Mouse (Mus musculus) MEL (cell line): ENCODE measurements around the gene Mark1. TPM values are rescaled to one million over a fixed set of nuclear protein-coding genes. Genes with fewer than 3 reads are reported as not detected.

ENCODE experiments used
- DNase-seq: peaks from one replicate; pipeline ENCODE4 v3.0.0; 2011; ENCODE audit warnings: low read depth, low spot score
- H3K27ac ChIP-seq: 2 replicates; pipeline ENCODE4 v1.5.1; 2012; ENCODE audit warnings: low read depth, mild to moderate bottlenecking, control low read depth, low read length, moderate library complexity; ENCODE audit not compliant: control insufficient read depth
- H3K27me3 ChIP-seq, 2 experiments: fragments of 150-350 bp in 1 of 2; sonication (generic) in 1 of 2; 2 replicates each; pipeline ENCODE4 v1.6.1; 2012; ENCODE audit warnings: low read length in 2 of 2, mild to moderate bottlenecking in 2 of 2, improper control_type of control experiment in 1 of 2, moderate library complexity in 1 of 2; ENCODE audit not compliant: insufficient read depth in 2 of 2, control insufficient read depth in 1 of 2
- H3K36me3 ChIP-seq, 2 experiments: 2 replicates each; pipeline ENCODE4 v1.6.1; 2012 to 2014; ENCODE audit warnings: low read length in 2 of 2, improper control_type of control experiment in 1 of 2, inconsistent platforms in 1 of 2, mild to moderate bottlenecking in 1 of 2; ENCODE audit not compliant: insufficient read depth in 2 of 2, control insufficient read depth in 1 of 2
- H3K4me1 ChIP-seq, 2 experiments: fragments of 150-350 bp in 1 of 2; sonication (generic) in 1 of 2; 2 replicates each; pipeline ENCODE4 v1.6.1; 2012; ENCODE audit warnings: low read length in 2 of 2, improper control_type of control experiment in 1 of 2, mild to moderate bottlenecking in 1 of 2; ENCODE audit not compliant: insufficient read depth in 2 of 2, control insufficient read depth in 1 of 2
- H3K4me3 ChIP-seq, 2 experiments: fragments of 150-350 bp in 1 of 2; sonication (generic) in 1 of 2; 2 replicates each; pipeline ENCODE4 v1.5.1; 2012; ENCODE audit warnings: low read depth in 2 of 2, low read length in 2 of 2, mild to moderate bottlenecking in 2 of 2, moderate library complexity in 2 of 2, control low read depth in 1 of 2, improper control_type of control experiment in 1 of 2; ENCODE audit not compliant: control insufficient read depth in 1 of 2, insufficient read depth in 1 of 2
- H3K79me2 ChIP-seq: 2 replicates; pipeline ENCODE4 v1.6.1; 2012; ENCODE audit warnings: mild to moderate bottlenecking, low read length, moderate library complexity; ENCODE audit not compliant: control insufficient read depth, poor library complexity, insufficient read depth
- H3K9ac ChIP-seq: 2 replicates; pipeline ENCODE4 v1.6.1; 2012; ENCODE audit warnings: low read depth, mild to moderate bottlenecking, control low read depth, low read length, moderate library complexity; ENCODE audit not compliant: control insufficient read depth, poor library complexity, severe bottlenecking
- H3K9me3 ChIP-seq: fragments of 150-350 bp; sonication (generic); replicated peaks from 2 replicates; pipeline ENCODE4 v1.6.1; 2012; ENCODE audit warnings: mild to moderate bottlenecking, low read length, improper control_type of control experiment, moderate library complexity; ENCODE audit not compliant: insufficient read depth
- CHD2 ChIP-seq: IDR thresholded peaks from 2 replicates; pipeline ENCODE4 v1.6.1; 2011; ENCODE audit warnings: low read length, improper control_type of control experiment
- CTCF ChIP-seq, 3 experiments: IDR thresholded peaks in 2 of 3; conservative IDR thresholded peaks in 1 of 3; 2 replicates each; pipeline ENCODE4 v1.5.1; 2011 to 2012; ENCODE audit warnings: low read length in 3 of 3, low read depth in 2 of 3, mild to moderate bottlenecking in 2 of 3, improper control_type of control experiment in 1 of 3, inconsistent platforms in 1 of 3, mixed read lengths in 1 of 3, moderate library complexity in 1 of 3; ENCODE audit not compliant: control insufficient read depth in 1 of 3, insufficient read depth in 1 of 3, poor library complexity in 1 of 3, severe bottlenecking in 1 of 3
- EP300 ChIP-seq, 2 experiments: IDR thresholded peaks; 2 replicates each; pipeline ENCODE4 v1.6.1; 2011; ENCODE audit warnings: improper control_type of control experiment in 2 of 2, low read length in 2 of 2, low read depth in 1 of 2, mild to moderate bottlenecking in 1 of 2
- ETS1 ChIP-seq: IDR thresholded peaks from 2 replicates; pipeline ENCODE4 v1.6.1; 2012; ENCODE audit warnings: low read depth, mild to moderate bottlenecking, inconsistent platforms, low read length, improper control_type of control experiment, moderate library complexity
- GABPA ChIP-seq: IDR thresholded peaks from 2 replicates; pipeline ENCODE4 v1.6.1; 2012; ENCODE audit warnings: low read depth, mild to moderate bottlenecking, inconsistent platforms, low read length, improper control_type of control experiment, moderate library complexity
- HCFC1 ChIP-seq: IDR thresholded peaks from 2 replicates; pipeline ENCODE4 v1.6.1; 2012; ENCODE audit warnings: low read depth, mild to moderate bottlenecking, inconsistent platforms, low read length, improper control_type of control experiment, moderate library complexity
- JUND ChIP-seq: IDR thresholded peaks from 2 replicates; pipeline ENCODE4 v1.6.1; 2011; ENCODE audit warnings: low read depth, mild to moderate bottlenecking, improper control_type of control experiment, low read length
- MAFK ChIP-seq: IDR thresholded peaks from 2 replicates; pipeline ENCODE4 v1.6.1; 2011; ENCODE audit warnings: low read depth, mild to moderate bottlenecking, low read length, improper control_type of control experiment, borderline replicate concordance
- MAZ ChIP-seq: IDR thresholded peaks from 2 replicates; pipeline ENCODE4 v1.6.1; 2012; ENCODE audit warnings: low read depth, mild to moderate bottlenecking, inconsistent platforms, low read length, improper control_type of control experiment
- MXI1 ChIP-seq: IDR thresholded peaks from 2 replicates; pipeline ENCODE4 v1.6.1; 2011; ENCODE audit warnings: mild to moderate bottlenecking, low read depth, low read length, improper control_type of control experiment
- MYC ChIP-seq: IDR thresholded peaks from 2 replicates; pipeline ENCODE4 v1.6.1; 2011; ENCODE audit warnings: low read depth, mild to moderate bottlenecking, low read length, improper control_type of control experiment, moderate library complexity
- POLR2A ChIP-seq, 2 experiments: IDR thresholded peaks; 2 replicates each; pipeline ENCODE4 v1.6.1; 2011 to 2012; ENCODE audit warnings: low read length in 2 of 2, mild to moderate bottlenecking in 2 of 2, control low read depth in 1 of 2, improper control_type of control experiment in 1 of 2, low read depth in 1 of 2, moderate library complexity in 1 of 2; ENCODE audit not compliant: control insufficient read depth in 1 of 2, insufficient read depth in 1 of 2, poor library complexity in 1 of 2
- POLR2AphosphoS2 ChIP-seq: IDR thresholded peaks from 2 replicates; pipeline ENCODE4 v1.6.1; 2011; ENCODE audit warnings: low read length, improper control_type of control experiment
- RCOR1 ChIP-seq: IDR thresholded peaks from 2 replicates; pipeline ENCODE4 v1.6.1; 2012; ENCODE audit warnings: low read depth, mild to moderate bottlenecking, inconsistent platforms, low read length, improper control_type of control experiment
- SIN3A ChIP-seq: IDR thresholded peaks from 2 replicates; pipeline ENCODE4 v1.6.1; 2012; ENCODE audit warnings: low read length, improper control_type of control experiment, inconsistent platforms
- TAL1 ChIP-seq: IDR thresholded peaks from 2 replicates; pipeline ENCODE4 v1.6.1; 2012; ENCODE audit warnings: mild to moderate bottlenecking, inconsistent platforms, low read length, moderate library complexity, mixed read lengths
- TCF12 ChIP-seq: IDR thresholded peaks from 2 replicates; pipeline ENCODE4 v1.6.1; 2014; ENCODE audit warnings: low read depth, mild to moderate bottlenecking, inconsistent platforms, low read length, improper control_type of control experiment, moderate library complexity
- USF1 ChIP-seq: IDR thresholded peaks from 2 replicates; pipeline ENCODE4 v1.6.1; 2014; ENCODE audit warnings: low read depth, mild to moderate bottlenecking, inconsistent platforms, low read length, improper control_type of control experiment, moderate library complexity
- ZC3H11A ChIP-seq: IDR thresholded peaks from 2 replicates; pipeline ENCODE4 v1.6.1; 2012; ENCODE audit warnings: low read depth, mild to moderate bottlenecking, inconsistent platforms, low read length, improper control_type of control experiment
- polyA plus RNA-seq, 2 experiments: library from polyadenylated mRNA; stranded (reverse) in 1 of 2; unstranded in 1 of 2; fragments of >175 nt in 1 of 2; fragments of >200 nt in 1 of 2; gene quantifications; 2 replicates each; pipeline versions ENCODE4 v1.2.1 to v1.2.4; 2012; ENCODE audit warnings: low replicate concordance in 2 of 2, low read depth in 1 of 2; ENCODE audit not compliant: insufficient read length in 2 of 2, insufficient read depth in 1 of 2, missing spikeins in 1 of 2
- total RNA-seq: library from RNA; depleted of rRNA; stranded (reverse); fragments of 300-350 nt; gene quantifications from 2 replicates; pipeline ENCODE4 v1.2.3, GENCODE M21; 2012

The Mark1 gene
- total and polyA plus RNA-seq, 3 experiments = not detected

DNA sequence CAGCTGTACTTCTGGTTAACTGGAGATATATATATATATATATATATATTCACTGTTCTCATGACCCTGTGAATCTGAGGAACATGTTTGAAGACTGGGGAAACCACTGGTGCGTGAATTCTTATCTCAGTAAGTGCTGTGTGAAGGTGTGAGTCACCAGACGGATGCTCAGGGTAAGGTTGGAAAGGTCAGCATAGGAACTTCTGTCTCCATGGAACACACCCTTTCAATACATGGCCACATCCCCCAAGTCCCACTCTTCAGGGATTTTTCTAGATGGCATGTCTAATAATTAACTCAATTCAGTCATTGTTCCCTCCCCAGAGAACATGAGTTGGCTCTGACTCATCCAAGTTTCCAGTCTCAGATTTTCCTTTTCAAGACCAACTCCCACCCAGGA is 137.8 kb downstream of the Mark1 start:
- no peak overlapping the region for H3K27ac ChIP-seq
- no peaks in the 10 kb centered on the region for H3K9me3 ChIP-seq
- H3K9ac ChIP-seq = no peak overlapping the region
- no peaks in the 10 kb centered on the region for H3K36me3 ChIP-seq
- H3K4me1 ChIP-seq = no peaks in the 10 kb centered on the region
- DNase-seq = no peak
- H3K79me2 ChIP-seq = no peaks in the 10 kb centered on the region
- no peak overlapping the region for H3K4me3 ChIP-seq
- H3K27me3 ChIP-seq = no peaks in the 10 kb centered on the region; a peak in 1 of 4 replicates
- no peak for TF ChIP-seq CHD2
- TF ChIP-seq CTCF (IDR thresholded peaks at IDR 0.05 in 2 of 3, conservative IDR thresholded peaks at IDR 0.05 in 1 of 3; ENCODE audit: control insufficient read depth in 1 of 3, insufficient read depth in 1 of 3, low read depth in 2 of 3, low read length in 3 of 3, poor library complexity in 1 of 3, severe bottlenecking in 1 of 3) = no peak
- no peak for TF ChIP-seq USF1
- no peak for TF ChIP-seq ZC3H11A
- TF ChIP-seq POLR2A (IDR thresholded peaks at IDR 0.05; ENCODE audit: control insufficient read depth in 1 of 2, insufficient read depth in 1 of 2, low read depth in 1 of 2, low read length in 2 of 2, poor library complexity in 1 of 2) = no peak
- TF ChIP-seq MAZ = no peak
- TF ChIP-seq SIN3A = no peak
- TF ChIP-seq JUND = no peak
- no peak for TF ChIP-seq TCF12
- no peak for TF ChIP-seq EP300 (IDR thresholded peaks at IDR 0.05; ENCODE audit: low read depth in 1 of 2, low read length in 2 of 2)
- no peak for TF ChIP-seq GABPA
- no peak for TF ChIP-seq ETS1
- no peak for TF ChIP-seq POLR2AphosphoS2
- no peak for TF ChIP-seq TAL1
- no peak for TF ChIP-seq MXI1
- no peak for TF ChIP-seq MAFK
- TF ChIP-seq RCOR1 = no peak
- no peak for TF ChIP-seq HCFC1

DNA sequence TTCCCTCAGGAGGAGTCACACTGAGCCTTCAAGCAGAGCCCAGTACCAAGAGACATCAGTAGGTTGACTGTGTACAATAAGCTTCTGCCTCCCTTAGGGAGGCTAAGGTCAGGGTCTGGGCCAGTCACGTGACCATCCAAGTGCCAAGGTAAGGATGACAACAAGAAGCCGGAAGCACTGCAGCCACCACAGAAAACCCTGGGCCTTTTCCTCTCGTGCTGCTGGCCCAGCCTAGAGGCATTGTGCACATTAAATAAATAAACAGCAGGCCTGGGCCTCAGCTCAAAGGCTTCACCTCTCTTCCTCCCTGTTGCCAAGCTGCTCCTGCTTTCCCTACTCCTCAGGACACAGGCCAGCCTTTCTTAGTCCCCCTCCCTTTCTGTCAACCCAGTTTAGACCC is 139.1 kb downstream of the Mark1 start:
- Histone ChIP-seq H3K4me3 (no peak overlapping the region), H3K9ac (no peak overlapping the region), H3K9me3 (no peaks in the 10 kb centered on the region), H3K4me1 (no peaks in the 10 kb centered on the region), H3K36me3 (no peaks in the 10 kb centered on the region), H3K27ac (no peak overlapping the region), H3K27me3 (no peaks in the 10 kb centered on the region; a peak in 1 of 4 replicates), H3K79me2 (no peaks in the 10 kb centered on the region)
- TF ChIP-seq GABPA = no peak
- TF ChIP-seq MYC = no peak
- DNase-seq = no peak
